ENCODE assay signal across 8 mouse cellular contexts in genomic region chr1:134555871-134556670, GRCm38 (mm10). TPM values are rescaled to one million over a fixed set of nuclear protein-coding genes. Genes with fewer than 3 reads are reported as not detected.
DNase-seq lines count a peak whose midpoint lies in the region; ATAC-seq and TF ChIP-seq lines count a peak whose summit lies in the region.

No protein-coding gene starts in this region.

- peak; percentile 80 for DNase-seq in CD4-positive, CD25-positive, alpha-beta regulatory T cell, adult 2 months (ENCODE audit: low read depth, low spot score)
- peak; percentile 18 to 61 for DNase-seq in left cerebral cortex, adult 2 months (ENCODE audit: extremely low spot score in 1 of 2, low spot score in 2 of 2)
- peak; percentile 22 for DNase-seq in lung, postnatal 25 days (ENCODE audit: low spot score)
- DNase-seq in right cerebral cortex, adult 18-20 months, result peak; percentile 61
- peak; percentile 29 to 30 for DNase-seq in urinary bladder, postnatal 36 days (ENCODE audit: low spot score in 2 of 2)

- peak overlapping the region; percentile 85 for H3K9ac ChIP-seq in hindbrain, embryonic 13.5 days

- intact Hi-C loops in left cerebral cortex, adult 2 months (cut with DNase I), result loop anchor here (2.0 kb wide), 1 partner anchor 37 kb away; no protein-coding TSS in a partner anchor

- peak overlapping the region; percentile 67 for H3K4me3 ChIP-seq in erythroblast, embryonic 14.5 days (replicated peaks)
- H3K4me3 ChIP-seq in hindbrain, embryonic 13.5 days, result peak overlapping the region; percentile 63
- H3K4me3 ChIP-seq in left cerebral cortex, adult 2 months, result peak overlapping the region; percentile 72

- 1% methylated on average over 46 of the region's 46 CpGs for WGBS in hindbrain, embryonic 13.5 days

- H3K4me1 ChIP-seq in erythroblast, embryonic 14.5 days (ENCODE audit: control insufficient read depth), result peaks cover 43% of the 10 kb centered on the region
- peaks cover 21% of the 10 kb centered on the region for H3K4me1 ChIP-seq in hindbrain, embryonic 13.5 days (replicated peaks)

- H3K27me3 ChIP-seq in erythroblast, embryonic 14.5 days (ENCODE audit: control insufficient read depth), result peaks cover 20% of the 10 kb centered on the region
- no peaks in the 10 kb centered on the region for H3K27me3 ChIP-seq in hindbrain, embryonic 13.5 days

- peak overlapping the region; percentile 77 for H3K4me2 ChIP-seq in hindbrain, embryonic 13.5 days

- peak; percentile 22 for ATAC-seq in activated CD4-positive, CD25-positive, alpha-beta regulatory T cell, adult 4 months
- peak; percentile 47 for ATAC-seq in hindbrain, embryonic 13.5 days (ENCODE audit: low FRiP score)

- TF ChIP-seq CTCF in left cerebral cortex, adult 2 months (IDR thresholded peaks at IDR 0.05), result no peak

- peak overlapping the region; percentile 96 for H3K27ac ChIP-seq in hindbrain, embryonic 13.5 days
- H3K27ac ChIP-seq in left cerebral cortex, adult 2 months, result peak overlapping the region; percentile 95

- no peaks in the 10 kb centered on the region for H3K36me3 ChIP-seq in erythroblast, embryonic 14.5 days (ENCODE audit: control insufficient read depth)
- no peaks in the 10 kb centered on the region for H3K36me3 ChIP-seq in hindbrain, embryonic 13.5 days

- H3K9me3 ChIP-seq in erythroblast, embryonic 14.5 days (ENCODE audit: control insufficient read depth, low read length), result no peaks in the 10 kb centered on the region
- no peaks in the 10 kb centered on the region for H3K9me3 ChIP-seq in hindbrain, embryonic 13.5 days

RNA-seq across cellular contexts. Expression of gene Kdm5b, which starts 3.9 kb away (rescaled TPM):
- 10 to 100 TPM; 10.5 to 11.4 TPM for polyA plus RNA-seq in activated CD4-positive, CD25-positive, alpha-beta regulatory T cell, adult 4 months (2017; shearing (Covaris generic))
- polyA plus RNA-seq in erythroblast, embryonic 14.5 days (2012), result 0.01 and 0.05 TPM in 2 replicates
- 99.4 and 103 TPM in 2 replicates for polyA plus RNA-seq in hindbrain, embryonic 13.5 days (2015; fragmentation: Nextera tagmentation; extraction: Ambion mirVana)
- total RNA-seq in left cerebral cortex, adult 2 months (2021), result 10 to 100 TPM; 70.5 to 71.0 TPM

RNA-seq across cellular contexts. Expression of gene Mgat4e, which starts 6.6 kb away (rescaled TPM):
- not detected for polyA plus RNA-seq in activated CD4-positive, CD25-positive, alpha-beta regulatory T cell, adult 4 months (2017; shearing (Covaris generic))
- polyA plus RNA-seq in erythroblast, embryonic 14.5 days (2012), result not detected in 2 replicates
- not detected in 2 replicates for polyA plus RNA-seq in hindbrain, embryonic 13.5 days (2015; fragmentation: Nextera tagmentation; extraction: Ambion mirVana)
- total RNA-seq in left cerebral cortex, adult 2 months (2021), result not detected

Comparison
In these comparisons a context has a peak if more than half of its experiments do, and no peak if none do; other contexts are left out.
1. Peak in every context shown above with its lines: DNase-seq, ATAC-seq, H3K4me3 ChIP-seq and H3K27ac ChIP-seq.
2. DNase-seq: peak in every context shown above with its lines; median percentile 80 in CD4-positive, CD25-positive, alpha-beta regulatory T cell, adult 2 months; 61 in right cerebral cortex, adult 18-20 months; 40 in left cerebral cortex, adult 2 months; 30 in urinary bladder, postnatal 36 days; 22 in lung, postnatal 25 days.
3. RNA of gene Kdm5b, which starts 3.9 kb away (polyA plus RNA-seq): 99.4 to 103 TPM in hindbrain, embryonic 13.5 days and 10.5 to 11.4 TPM in activated CD4-positive, CD25-positive, alpha-beta regulatory T cell, adult 4 months; 0.01 to 0.05 TPM in erythroblast, embryonic 14.5 days; every median in the first group is over 10 times any median in the second.